Mouse (Mus musculus): ENCODE data around the gene Phka1.
"Not testable (repeated sequence)": the region's sequence is repeated elsewhere in the genome, so short reads cannot be mapped to it uniquely, and the experiment has no call there.

Gene Phka1

DNA sequence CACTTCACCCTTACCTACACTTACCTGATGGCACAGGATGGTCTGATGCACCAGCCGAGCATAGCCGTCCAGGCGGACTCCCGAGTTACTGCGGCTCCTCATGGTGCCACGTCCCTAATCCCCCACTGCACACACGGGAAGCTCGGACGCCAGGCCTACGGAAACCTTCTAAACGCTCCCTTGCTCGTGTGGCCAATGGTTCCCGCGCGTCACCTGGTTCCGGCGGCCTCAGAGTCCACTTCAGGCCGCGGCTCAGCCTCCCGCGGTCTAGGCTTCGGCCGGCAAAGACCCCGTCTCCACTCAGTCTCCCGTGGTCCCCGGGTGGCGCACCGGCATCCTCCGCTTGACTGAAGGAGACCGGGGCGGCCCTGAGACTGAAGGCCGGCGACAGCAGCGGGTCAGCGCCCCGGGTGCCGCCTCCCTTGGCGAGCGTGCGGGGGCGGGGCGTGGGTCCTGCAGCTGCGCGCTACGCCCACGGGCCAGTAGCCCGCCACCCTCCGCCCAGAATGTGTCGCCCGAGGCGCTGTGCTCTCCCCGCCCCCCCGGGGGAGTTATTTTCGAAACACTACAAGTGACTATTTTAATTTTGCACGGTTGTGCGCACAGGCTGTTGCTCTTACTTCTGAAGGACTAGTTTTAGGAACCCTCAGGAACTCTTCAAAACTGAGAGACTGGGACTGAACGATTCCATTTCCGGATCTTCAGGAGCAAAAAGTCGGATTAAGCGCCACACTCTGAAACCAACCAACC lies at the start of gene Phka1:
Phka1 (minus strand) TSS at position 424 of the 750 bp plus-strand sequence.
- TF ChIP-seq GATA4 (IDR thresholded peaks at IDR 0.05; ENCODE audit: insufficient replicate concordance, low read length): no peak

DNA sequence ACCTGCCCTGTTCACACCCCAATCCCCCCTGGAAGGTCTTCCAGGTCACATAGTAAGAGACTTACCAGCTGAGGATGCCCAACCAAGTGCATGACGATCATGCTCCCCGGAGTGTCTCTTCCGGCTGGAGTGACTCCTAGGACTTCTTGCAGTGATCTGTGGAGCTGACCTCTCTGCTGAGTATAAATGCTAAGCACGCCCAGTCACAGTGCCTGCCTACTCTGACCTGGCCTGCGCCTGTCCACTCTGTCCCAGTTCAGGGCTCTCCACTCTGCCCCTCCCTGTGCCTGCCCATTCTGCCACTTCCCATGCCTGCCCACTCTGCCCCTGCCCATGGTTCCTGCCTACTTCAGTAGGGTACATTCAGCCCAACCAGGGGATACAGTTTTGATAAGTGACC lies 42.8 kb upstream of the Phka1 start, which contains the start of gene Gm3880:
Gm3880 (minus strand) TSS at position 101 of the 400 bp plus-strand sequence.
- not testable (repeated sequence) for TF ChIP-seq GATA4 (IDR thresholded peaks at IDR 0.05; ENCODE audit: insufficient replicate concordance, low read length)

DNA sequence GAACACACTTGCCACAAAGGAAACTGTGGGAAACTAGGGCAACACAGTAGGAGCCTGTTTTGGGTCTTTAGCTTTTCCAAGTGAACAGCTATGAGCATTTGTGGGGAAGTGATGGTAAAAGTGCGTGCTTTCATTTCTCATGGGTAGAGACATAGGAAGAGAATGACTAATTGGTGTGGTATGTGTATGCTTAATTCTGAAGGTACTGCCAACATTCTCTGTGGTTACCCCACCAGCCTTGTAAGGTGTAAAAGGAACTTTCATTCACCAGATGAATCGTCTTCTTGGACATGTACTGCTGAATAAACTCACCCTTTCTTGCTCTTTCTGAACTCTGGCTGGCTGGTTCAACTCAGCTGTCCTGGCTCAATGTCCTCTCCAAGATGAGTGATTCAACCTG lies 22.6 kb upstream of the Phka1 start:
- TF ChIP-seq GATA4 (IDR thresholded peaks at IDR 0.05; ENCODE audit: insufficient replicate concordance, low read length): no peak

DNA sequence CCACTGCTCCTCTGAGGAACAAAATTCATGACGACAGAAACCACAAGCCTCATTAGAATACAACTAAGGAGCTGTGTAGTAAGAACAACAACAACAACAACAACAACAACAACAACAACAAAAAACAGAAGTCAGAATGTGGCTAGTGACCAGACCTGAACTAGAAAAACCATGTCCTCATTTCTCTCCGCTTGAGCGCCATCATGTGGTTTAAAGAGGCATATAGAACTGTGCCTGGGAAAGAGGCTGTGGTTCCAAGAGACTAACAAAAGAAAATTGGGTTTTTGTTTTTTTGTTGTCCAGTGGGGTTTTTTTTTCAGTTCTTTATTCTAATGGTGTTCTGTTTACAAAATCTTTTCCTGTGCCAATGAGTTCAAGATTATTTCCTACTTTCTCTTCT lies 16.7 kb upstream of the Phka1 start:
- TF ChIP-seq GATA4 (IDR thresholded peaks at IDR 0.05; ENCODE audit: insufficient replicate concordance, low read length): no peak

- no peak for TF ChIP-seq GATA4 (IDR thresholded peaks at IDR 0.05; ENCODE audit: insufficient replicate concordance, low read length)
These were observed 1.6 kb upstream of the Phka1 start for GRCm38 (mm10) chrX:102645691-102646090.

DNA sequence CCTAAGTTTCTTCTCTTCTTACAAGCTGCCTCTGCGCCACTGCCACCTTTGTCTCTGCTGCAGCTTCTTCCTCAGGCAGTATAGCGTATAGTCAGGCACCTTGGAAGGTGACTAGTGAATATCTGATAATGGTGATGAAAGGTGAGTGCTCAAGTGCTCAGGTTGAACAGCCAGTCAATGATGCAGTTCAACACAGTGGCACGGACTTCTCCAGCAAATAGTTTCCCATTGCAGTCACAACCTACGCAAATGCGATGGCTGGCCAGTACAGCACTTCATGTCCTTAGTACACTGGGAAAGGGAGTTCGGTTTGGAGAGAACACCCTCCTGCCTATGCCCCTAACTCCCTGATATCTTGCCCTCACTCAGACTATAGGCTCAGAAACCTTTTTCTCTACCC lies 1.1 kb upstream of the Phka1 start:
- no peak for TF ChIP-seq GATA4 (IDR thresholded peaks at IDR 0.05; ENCODE audit: insufficient replicate concordance, low read length)

GRCm38 (mm10) chrX:102644573-102644951 lies 516 bp upstream of the Phka1 start:
- no peak for TF ChIP-seq GATA4 (IDR thresholded peaks at IDR 0.05; ENCODE audit: insufficient replicate concordance, low read length)

DNA sequence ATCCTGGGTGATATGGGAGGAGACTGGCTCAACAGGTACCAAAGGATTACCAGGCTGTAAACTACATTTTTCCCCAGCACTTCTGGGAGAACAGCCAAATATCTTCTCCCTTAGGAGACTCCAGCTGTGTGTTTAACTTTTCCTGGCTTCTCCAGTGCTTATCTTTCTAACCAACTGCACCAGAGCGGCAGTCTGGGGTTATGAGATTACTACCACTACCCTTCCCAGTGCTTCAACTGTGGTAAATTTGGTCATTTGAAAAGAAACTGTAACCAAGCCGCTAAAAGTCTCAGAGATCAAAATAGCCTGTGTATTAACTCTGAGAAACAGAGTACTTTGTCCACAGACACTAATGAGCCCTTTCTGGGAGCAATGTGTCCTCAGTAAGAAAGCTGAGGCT lies 42.8 kb downstream of the Phka1 start:
- no peak for TF ChIP-seq GATA4 (IDR thresholded peaks at IDR 0.05; ENCODE audit: insufficient replicate concordance, low read length)

GRCm38 (mm10) chrX:102588560-102588959 lies 55.5 kb downstream of the Phka1 start:
- TF ChIP-seq GATA4 (IDR thresholded peaks at IDR 0.05; ENCODE audit: insufficient replicate concordance, low read length): no peak

- TF ChIP-seq GATA4 (IDR thresholded peaks at IDR 0.05; ENCODE audit: insufficient replicate concordance, low read length): no peak
These were observed 72.9 kb downstream of the Phka1 start for GRCm38 (mm10) chrX:102571186-102571585.

DNA sequence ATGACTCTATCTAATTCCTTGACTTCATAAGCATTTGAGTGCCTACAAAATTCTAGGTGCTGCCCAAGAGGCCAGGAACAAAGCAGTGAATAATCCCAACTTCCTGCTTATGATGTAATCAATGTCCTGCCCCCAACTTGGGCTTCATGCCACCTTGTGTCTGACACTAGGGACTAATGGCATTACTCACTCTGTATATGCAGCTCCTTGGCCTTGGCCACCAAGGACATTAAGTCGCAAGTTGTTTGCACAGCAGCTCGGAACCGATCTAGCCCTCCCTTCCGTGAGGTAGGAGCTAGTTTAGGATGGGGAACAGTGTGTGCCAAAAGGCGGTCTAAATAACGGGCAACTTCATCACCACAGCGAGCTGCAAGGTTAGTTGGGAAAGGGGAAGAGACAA lies 87.1 kb downstream of the Phka1 start:
- TF ChIP-seq GATA4 (IDR thresholded peaks at IDR 0.05; ENCODE audit: insufficient replicate concordance, low read length): no peak

- TF ChIP-seq GATA4 (IDR thresholded peaks at IDR 0.05; ENCODE audit: insufficient replicate concordance, low read length): no peak
These were observed 134.8 kb downstream of the Phka1 start for GRCm38 (mm10) chrX:102509205-102509604.

DNA sequence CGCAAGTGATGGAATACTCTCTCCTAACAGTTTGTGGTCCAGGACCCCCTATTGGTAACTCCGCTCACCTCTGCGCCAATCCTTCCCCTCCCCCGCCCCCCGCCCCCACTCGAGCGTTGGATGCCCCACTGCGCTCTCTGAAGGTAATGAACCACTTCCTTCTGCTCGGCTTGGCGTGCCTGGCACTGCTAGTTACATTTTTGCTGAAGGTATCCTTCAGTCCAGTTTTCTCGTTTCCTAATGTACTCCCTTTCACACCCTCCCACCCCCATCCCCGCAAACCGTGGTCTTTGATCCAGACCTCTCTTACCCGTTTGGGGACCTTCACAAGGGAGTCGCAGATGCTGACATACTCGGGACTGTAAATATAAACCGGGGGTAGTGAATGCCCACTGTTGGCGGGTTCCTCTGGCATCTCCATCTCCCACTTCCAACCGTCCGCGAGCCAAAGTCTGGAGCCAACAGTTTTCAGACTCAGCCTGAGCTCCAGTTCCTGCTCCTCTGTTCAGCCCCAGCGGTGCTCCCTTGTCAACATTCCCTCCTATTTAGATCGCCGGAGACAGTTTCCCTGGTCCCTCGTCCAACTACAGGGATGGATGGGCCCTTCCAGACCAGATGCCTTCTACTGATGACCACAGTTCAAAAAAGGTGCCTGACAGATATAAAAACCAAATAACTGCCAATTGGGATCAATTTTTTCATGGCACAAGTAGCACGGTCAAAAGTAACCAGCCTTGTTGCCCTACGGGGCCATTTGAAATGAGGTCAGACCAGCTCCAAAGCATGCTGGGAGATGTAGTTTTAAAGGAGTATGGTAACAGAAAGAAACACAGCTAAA lies 139.2 kb downstream of the Phka1 start, which contains the start of gene Hdac8:
Hdac8 (minus strand) TSS at position 716 of the 838 bp plus-strand sequence.
- TF ChIP-seq GATA4 (IDR thresholded peaks at IDR 0.05; ENCODE audit: insufficient replicate concordance, low read length): no peak

DNA sequence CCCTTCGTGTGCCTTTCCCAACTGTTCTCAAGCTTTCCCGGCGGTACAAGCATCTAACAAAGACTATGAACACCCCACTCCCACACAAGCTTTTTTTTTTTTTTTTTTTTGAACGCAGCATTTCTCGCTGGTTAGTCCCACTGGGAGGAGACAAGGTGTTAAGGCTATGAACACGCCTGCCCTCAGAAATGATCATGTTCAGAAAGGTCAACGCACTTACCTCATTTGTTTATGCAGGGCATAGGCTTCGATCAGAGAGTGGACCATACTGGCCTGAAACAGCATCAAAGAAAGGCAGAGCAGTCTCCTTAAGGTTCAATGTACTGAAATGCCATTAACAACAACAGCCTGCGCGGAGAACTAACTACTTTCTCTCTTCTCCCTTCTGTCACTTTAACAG lies 139.9 kb downstream of the Phka1 start:
- TF ChIP-seq GATA4 (IDR thresholded peaks at IDR 0.05; ENCODE audit: insufficient replicate concordance, low read length): no peak

GRCm38 (mm10) chrX:102493992-102494730 lies 149.9 kb downstream of the Phka1 start:
- no peak for TF ChIP-seq GATA4 (IDR thresholded peaks at IDR 0.05; ENCODE audit: insufficient replicate concordance, low read length)

Measured in liver, adult (tissue).